Mouse (Mus musculus) hindbrain, embryonic 14.5 days (tissue): Measurements from ENCODE around the gene Nckap5. TPM values are rescaled to one million over a fixed set of nuclear protein-coding genes. Genes with fewer than 3 reads are reported as not detected.
A peak's percentile ranks its signal among the peaks of the same experiment; 100 is the strongest.

ENCODE experiments used
- ATAC-seq: fragments of 200-750 bp; cut with Nextera tagmentation; 2 replicates; pipeline ENCODE4 v1.8.0; 2017; ENCODE audit warnings: moderate number of reproducible peaks, mild to moderate bottlenecking, moderate TSS enrichment, moderate library complexity; ENCODE audit not compliant: low FRiP score
- DNase-seq: peaks from one replicate; pipeline ENCODE4 v3.0.0-alpha.2; 2015; ENCODE audit warnings: low spot score
- H3K27ac ChIP-seq: fragments of 300-500 bp; sonication (generic); 2 replicates; pipeline ENCODE4 v1.5.1; 2014; ENCODE audit warnings: mild to moderate bottlenecking, moderate library complexity
- H3K27me3 ChIP-seq: fragments of 300-500 bp; sonication (generic); 2 replicates; pipeline ENCODE4 v1.6.1; 2014; ENCODE audit warnings: mild to moderate bottlenecking, low read length, mixed read lengths; ENCODE audit not compliant: control insufficient read depth, insufficient read depth
- H3K36me3 ChIP-seq: fragments of 300-500 bp; sonication (generic); replicated peaks from 2 replicates; pipeline ENCODE4 v1.6.1; 2014; ENCODE audit not compliant: control insufficient read depth, insufficient read depth
- H3K4me1 ChIP-seq: fragments of 300-500 bp; sonication (generic); replicated peaks from 2 replicates; pipeline ENCODE4 v1.6.1; 2014; ENCODE audit warnings: antibody characterized with exemption, low read length, mixed read lengths; ENCODE audit not compliant: control insufficient read depth, insufficient read depth
- H3K4me2 ChIP-seq: fragments of 300-500 bp; sonication (generic); replicated peaks from 2 replicates; pipeline ENCODE4 v1.6.1; 2014; ENCODE audit warnings: mild to moderate bottlenecking, moderate library complexity
- H3K4me3 ChIP-seq: fragments of 300-500 bp; sonication (generic); replicated peaks from 2 replicates; pipeline ENCODE4 v1.5.1; 2014; ENCODE audit warnings: mild to moderate bottlenecking, low read length
- H3K9ac ChIP-seq: fragments of 300-500 bp; sonication (generic); 2 replicates; pipeline ENCODE4 v1.6.1; 2014
- H3K9me3 ChIP-seq: fragments of 300-500 bp; sonication (generic); 2 replicates; pipeline ENCODE4 v1.6.1; 2016; ENCODE audit warnings: low read length; ENCODE audit not compliant: control insufficient read depth
- WGBS: fragments of 180-500 bp; shearing (Covaris S2); extraction: QIAGEN DNeasy Blood & Tissue Kit; methylation state at CpG from one replicate; pipeline ENCODE4 v1.1.7; 2014; 5-methylcytosine and 5-hydroxymethylcytosine counted together
- polyA plus RNA-seq: library from polyadenylated mRNA; unstranded; fragments of >200 nt; fragmentation: Nextera tagmentation; extraction: Ambion mirVana; gene quantifications from 2 replicates; pipeline ENCODE4 v1.2.1, GENCODE M21; 2014

Gene Nckap5
- polyA plus RNA-seq, 1 experiment from 2014 or later = 14.1 TPM

DNA sequence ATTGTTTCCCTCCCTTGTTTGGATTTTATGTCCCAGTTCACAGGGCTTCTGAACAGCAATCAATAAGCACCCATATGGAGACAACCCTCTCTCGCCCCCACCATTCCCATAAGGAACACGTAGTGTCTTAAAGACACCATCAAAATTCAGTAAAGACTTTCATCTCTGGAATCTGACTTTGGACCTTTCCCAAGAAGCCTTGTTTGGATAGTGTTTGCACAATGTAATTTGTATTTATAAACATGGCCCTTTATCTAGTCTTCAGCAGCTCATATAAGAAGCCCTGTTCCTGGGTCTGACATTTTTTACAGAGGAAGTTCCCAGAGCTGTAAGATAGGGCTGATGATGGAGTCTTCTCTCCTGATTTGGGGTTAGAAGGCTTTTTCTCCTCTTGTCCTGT is 359.7 kb downstream of the Nckap5 start:
- ATAC-seq (no peak), DNase-seq (no peak)
- Histone ChIP-seq H3K4me2 (no peak overlapping the region), H3K4me1 (peaks cover 7% of the 10 kb centered on the region), H3K36me3 (no peaks in the 10 kb centered on the region), H3K4me3 (no peak overlapping the region), H3K9ac (no peak overlapping the region), H3K9me3 (no peaks in the 10 kb centered on the region), H3K27me3 (no peaks in the 10 kb centered on the region), H3K27ac (peak overlapping the region; percentile 26; the same call in 1 of the 2 replicates)
- WGBS = 67% methylated on average over 2 of the region's 2 CpGs

DNA sequence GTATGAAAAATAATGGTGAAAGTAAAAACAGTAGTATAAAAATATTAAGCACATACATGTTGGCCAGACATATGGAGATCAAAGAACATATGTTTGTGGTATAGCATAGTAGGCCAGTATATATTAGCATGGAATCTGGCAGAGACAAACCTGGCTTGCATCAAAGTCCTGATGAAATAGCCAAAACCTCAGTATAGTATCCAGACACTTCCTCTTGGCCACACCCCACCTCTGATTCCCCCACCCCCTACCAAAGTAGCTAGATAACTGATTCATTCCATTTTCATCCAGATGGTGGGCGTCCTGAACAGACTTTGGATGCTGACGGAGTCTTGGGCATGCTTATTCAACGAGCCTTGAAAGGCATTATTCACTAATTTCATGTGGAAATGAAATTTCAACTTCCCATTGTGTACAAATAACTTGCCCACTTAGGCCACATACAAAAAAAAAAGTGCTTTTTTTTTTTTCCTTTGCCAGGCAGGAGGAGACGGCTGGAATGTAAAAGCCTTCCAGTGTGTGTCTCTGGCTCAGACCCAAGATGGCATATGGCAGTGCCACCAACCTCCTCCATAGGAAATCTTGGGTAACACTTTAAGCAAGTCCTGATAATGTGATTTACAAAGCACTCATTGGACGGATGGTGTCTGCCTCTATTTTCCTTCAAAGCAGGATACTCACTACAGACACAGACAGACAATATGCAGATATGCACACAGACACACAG is 360.6 kb downstream of the Nckap5 start:
- H3K36me3 ChIP-seq = no peaks in the 10 kb centered on the region
- DNase-seq (peak; percentile 60), ATAC-seq (peak; percentile 60; the same call in 1 of the 2 replicates)
- H3K9ac ChIP-seq = no peak overlapping the region
- no peak overlapping the region for H3K27ac ChIP-seq
- peaks cover 7% of the 10 kb centered on the region for H3K4me1 ChIP-seq
- WGBS = 37% methylated on average over 5 of the region's 5 CpGs
- H3K9me3 ChIP-seq = no peaks in the 10 kb centered on the region
- H3K27me3 ChIP-seq = no peaks in the 10 kb centered on the region
- no peak overlapping the region for H3K4me3 ChIP-seq
- no peak overlapping the region for H3K4me2 ChIP-seq

DNA sequence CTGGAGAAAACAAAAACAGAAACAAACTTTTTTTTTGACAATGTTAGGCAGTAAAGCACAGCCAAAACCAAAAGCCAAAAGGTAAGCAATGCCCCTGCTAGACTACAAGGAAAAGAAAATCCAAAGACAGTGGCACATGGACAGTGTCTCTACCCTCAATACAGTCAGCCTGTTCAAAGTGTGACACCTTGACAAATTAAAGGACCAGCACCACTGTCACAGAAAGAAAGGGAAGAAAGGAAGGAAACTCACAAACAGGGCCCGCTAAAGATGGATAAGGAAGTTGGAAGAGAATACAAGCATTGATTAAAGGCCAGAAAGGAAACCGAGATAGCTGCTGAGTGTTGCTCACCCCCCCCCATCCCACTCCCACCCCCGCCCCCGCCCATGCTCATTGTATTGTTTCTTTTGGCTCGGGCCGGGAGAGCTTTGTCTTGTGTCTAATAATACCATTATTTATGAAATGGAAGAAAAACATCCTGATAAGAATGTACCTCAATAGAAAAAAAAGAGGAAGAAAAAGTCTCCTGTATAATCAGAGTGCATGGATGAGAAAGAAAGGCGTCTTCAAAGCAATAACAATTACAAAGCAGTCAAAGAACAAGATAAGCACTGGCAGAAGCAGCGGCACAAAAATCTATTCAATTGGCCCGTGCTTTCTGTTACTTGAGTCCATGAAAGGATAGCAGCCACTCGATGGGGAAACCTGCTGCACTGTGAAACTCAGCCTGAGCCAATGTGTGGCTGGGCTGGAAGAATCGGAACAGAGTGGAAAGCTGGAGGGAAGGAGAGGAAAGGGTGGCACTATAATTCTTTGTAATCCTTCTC is 368.9 kb downstream of the Nckap5 start:
- Histone ChIP-seq H3K27me3 (no peaks in the 10 kb centered on the region), H3K4me1 (peaks cover 10% of the 10 kb centered on the region), H3K4me2 (no peak overlapping the region; the same call in 1 of the 2 replicates), H3K9me3 (no peaks in the 10 kb centered on the region), H3K36me3 (no peaks in the 10 kb centered on the region), H3K9ac (no peak overlapping the region), H3K4me3 (no peak overlapping the region), H3K27ac (no peak overlapping the region)
- 16% methylated on average over 11 of the region's 11 CpGs for WGBS
- ATAC-seq = no peak
- DNase-seq = no peak

DNA sequence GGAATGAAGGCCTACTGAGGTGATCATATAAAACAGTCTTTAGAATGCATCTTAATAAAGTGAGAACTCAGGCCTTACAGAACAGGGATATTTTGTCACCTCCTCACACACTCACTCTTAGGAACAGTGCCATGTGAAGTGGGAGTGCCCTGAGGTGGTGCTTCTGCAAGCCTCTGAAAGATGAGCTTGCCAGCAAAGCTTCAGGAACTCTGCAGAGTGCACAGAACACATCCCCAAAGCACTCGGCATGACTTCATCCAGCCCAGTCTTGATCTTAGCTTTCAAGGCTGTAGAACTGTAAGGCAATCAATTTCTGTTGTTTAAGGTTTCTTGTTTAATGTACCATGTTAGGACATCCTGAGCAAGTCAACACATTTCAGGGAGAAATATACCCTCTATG is 372.9 kb downstream of the Nckap5 start:
- H3K36me3 ChIP-seq = no peaks in the 10 kb centered on the region

DNA sequence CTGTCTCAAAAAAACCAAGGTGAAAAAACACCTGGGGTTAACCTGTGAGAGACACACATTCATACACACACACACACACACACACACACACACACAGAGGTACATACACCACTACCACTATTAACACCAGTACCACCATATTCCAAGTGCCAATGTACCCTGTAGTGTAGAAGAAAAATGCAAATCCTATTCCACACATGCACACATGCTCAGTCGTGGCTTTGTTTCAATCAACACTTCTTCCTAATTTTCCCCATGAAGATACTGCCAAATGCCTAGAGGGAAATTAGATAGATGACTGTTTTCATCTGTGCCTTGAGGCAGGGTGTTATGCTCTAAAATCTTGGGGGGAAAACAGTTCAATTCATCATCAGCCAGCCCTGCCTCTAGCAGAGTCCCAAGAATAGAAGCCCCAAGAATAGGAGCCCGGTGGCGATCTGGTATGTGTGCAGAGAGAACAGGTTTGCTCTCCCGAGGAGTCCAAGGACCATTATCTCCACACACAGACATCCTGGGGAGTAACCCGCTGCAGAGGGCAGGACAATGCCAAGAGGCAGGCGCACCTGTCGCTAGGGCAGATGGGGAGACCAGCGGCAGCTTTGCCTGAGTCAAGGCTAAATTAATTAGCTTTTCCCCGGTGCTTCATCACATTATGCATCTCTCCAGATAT is 376.0 kb downstream of the Nckap5 start:
- H3K4me3 ChIP-seq = no peak overlapping the region
- no peak overlapping the region for H3K9ac ChIP-seq
- ATAC-seq (peak; percentile 73; the same call in 1 of the 2 replicates), DNase-seq (no peak)
- 23% methylated on average over 9 of the region's 9 CpGs for WGBS
- H3K27ac ChIP-seq = no peak overlapping the region
- H3K9me3 ChIP-seq = no peaks in the 10 kb centered on the region
- no peak overlapping the region for H3K4me2 ChIP-seq
- 0 out of 2 replicates have a peak, but pooled peaks cover 7% of the 10 kb centered on the region for H3K4me1 ChIP-seq
- H3K27me3 ChIP-seq = no peaks in the 10 kb centered on the region
- no peaks in the 10 kb centered on the region for H3K36me3 ChIP-seq

More for the DNA sequence above, 372.9 kb downstream of the Nckap5 start:
- Histone ChIP-seq H3K9ac (no peak overlapping the region), H3K27ac (no peak overlapping the region), H3K4me3 (no peak overlapping the region), H3K27me3 (no peaks in the 10 kb centered on the region), H3K4me1 (peaks cover 18% of the 10 kb centered on the region), H3K4me2 (no peak overlapping the region), H3K9me3 (no peaks in the 10 kb centered on the region)
- 81% methylated on average over 1 of the region's 1 CpGs for WGBS
- DNase-seq (no peak), ATAC-seq (no peak)

DNA sequence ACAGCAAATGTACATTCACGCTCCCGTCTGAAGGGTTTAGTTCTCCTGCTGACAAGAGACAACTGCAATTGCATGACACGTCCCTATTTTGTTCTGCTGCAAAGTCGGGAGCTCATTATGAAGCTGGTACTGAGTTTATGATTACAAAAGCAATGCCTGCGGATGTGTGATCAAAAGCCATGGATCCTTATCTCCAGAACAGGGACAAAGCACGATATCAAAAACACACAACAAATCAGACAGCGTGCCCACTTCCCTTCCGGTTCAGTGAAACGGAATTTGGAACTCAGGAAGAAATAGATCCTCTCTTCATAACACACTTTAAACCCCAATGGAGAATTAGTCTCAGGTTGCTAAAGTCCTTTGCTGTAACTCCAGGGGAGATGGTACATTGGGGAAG is 379.1 kb downstream of the Nckap5 start:
- Histone ChIP-seq H3K36me3 (no peaks in the 10 kb centered on the region), H3K4me2 (no peak overlapping the region), H3K27me3 (no peaks in the 10 kb centered on the region), H3K4me3 (no peak overlapping the region), H3K4me1 (0 out of 2 replicates have a peak, but pooled peaks cover 10% of the 10 kb centered on the region), H3K9ac (no peak overlapping the region), H3K27ac (no peak overlapping the region), H3K9me3 (no peaks in the 10 kb centered on the region)
- ATAC-seq = no peak
- no peak for DNase-seq
- 69% methylated on average over 9 of the region's 9 CpGs for WGBS

DNA sequence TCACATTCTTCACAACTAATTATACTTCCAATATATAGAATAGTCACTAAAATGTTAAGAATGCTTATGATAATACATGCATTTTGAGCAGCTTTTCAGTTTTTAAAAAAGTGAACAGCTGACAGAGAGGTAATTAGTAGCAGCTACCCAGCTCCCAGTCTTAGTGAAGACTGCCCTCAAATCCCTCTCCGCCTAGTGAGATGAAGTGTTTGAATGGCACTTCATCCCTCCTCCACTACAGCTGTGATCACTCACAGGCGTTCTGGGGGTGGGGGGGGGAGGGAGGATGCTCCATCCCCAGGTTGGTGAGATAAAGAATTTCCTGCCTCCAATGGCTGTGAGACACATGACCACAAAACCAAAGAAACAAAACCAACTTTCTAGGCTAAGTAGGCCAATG is 381.2 kb downstream of the Nckap5 start:
- H3K4me1 ChIP-seq = 0 out of 2 replicates have a peak, but pooled peaks cover 5% of the 10 kb centered on the region
- H3K36me3 ChIP-seq = no peaks in the 10 kb centered on the region
- no peak for ATAC-seq
- no peak overlapping the region for H3K4me3 ChIP-seq
- no peak for DNase-seq
- H3K27ac ChIP-seq = no peak overlapping the region
- no peaks in the 10 kb centered on the region for H3K9me3 ChIP-seq
- H3K27me3 ChIP-seq = no peaks in the 10 kb centered on the region
- H3K4me2 ChIP-seq = no peak overlapping the region
- no peak overlapping the region for H3K9ac ChIP-seq
- 59% methylated on average over 2 of the region's 2 CpGs for WGBS

DNA sequence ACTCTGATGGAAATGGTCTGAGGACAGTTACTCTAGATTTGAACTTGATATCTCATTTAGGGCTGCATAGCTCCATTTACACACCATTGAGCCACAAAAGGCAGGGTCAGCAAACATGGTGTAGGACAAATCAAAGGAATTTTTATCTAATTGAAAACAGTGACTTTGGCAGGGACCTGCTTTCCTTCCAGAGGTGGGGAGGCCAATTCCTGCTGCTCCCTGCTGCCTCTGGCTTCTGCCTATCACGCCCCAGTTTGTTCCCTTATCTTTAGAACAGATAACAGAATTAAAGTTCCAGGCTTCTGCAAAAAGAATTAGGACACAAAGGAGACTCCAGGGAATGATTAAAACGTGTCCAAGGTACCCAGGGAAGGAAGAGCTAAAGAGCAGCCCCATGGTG is 386.7 kb downstream of the Nckap5 start:
- DNase-seq (no peak), ATAC-seq (no peak)
- Histone ChIP-seq H3K9me3 (no peaks in the 10 kb centered on the region), H3K27me3 (no peaks in the 10 kb centered on the region), H3K4me3 (no peak overlapping the region), H3K4me1 (no peaks in the 10 kb centered on the region), H3K27ac (no peak overlapping the region), H3K4me2 (no peak overlapping the region), H3K9ac (no peak overlapping the region), H3K36me3 (no peaks in the 10 kb centered on the region)
- 65% methylated on average over 2 of the region's 2 CpGs for WGBS

DNA sequence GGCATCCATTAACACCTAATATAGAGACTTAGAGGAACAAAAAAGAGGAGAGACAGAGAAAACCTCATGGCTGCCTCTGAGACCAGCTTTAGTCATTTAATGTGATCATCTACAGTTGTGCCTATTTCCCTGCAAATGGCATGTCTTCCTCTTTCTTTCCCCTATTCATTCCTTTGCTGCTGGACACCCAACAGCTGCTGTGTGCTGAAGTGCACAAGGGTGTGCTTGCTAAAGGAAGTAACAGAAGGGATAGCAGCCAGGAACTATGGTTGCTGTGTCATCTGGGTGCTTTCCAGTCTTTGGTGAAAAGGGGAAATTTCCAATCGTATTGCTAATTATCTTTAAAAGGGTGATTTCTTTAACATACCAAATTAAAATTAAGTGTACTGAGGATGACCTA is 387.9 kb downstream of the Nckap5 start:
- WGBS = 98% methylated on average over 1 of the region's 1 CpGs
- DNase-seq = no peak
- Histone ChIP-seq H3K27ac (no peak overlapping the region), H3K4me2 (no peak overlapping the region), H3K9me3 (no peaks in the 10 kb centered on the region), H3K27me3 (no peaks in the 10 kb centered on the region), H3K4me3 (no peak overlapping the region), H3K9ac (no peak overlapping the region), H3K4me1 (no peaks in the 10 kb centered on the region; the same call in 1 of the 2 replicates), H3K36me3 (no peaks in the 10 kb centered on the region)
- ATAC-seq = no peak
